Mouse (Mus musculus) spleen, adult 12 weeks (tissue): ENCODE results near the gene Cited1.

Experiments used
- DNase-seq: peaks from one replicate; pipeline ENCODE4 v3.0.0; 2022; ENCODE audit warnings: low spot score

The Cited1 gene

GRCm38 (mm10) chrX:102251937-102252860, at the start of gene Cited1:
Gene Cited1, minus strand, starts transcription at chrX:102252181.
- DNase-seq = peak; percentile 1

- DNase-seq = no peak
Observed at GRCm38 (mm10) chrX:102284889-102285288, 32.9 kb upstream of the Cited1 start.

GRCm38 (mm10) chrX:102262620-102263345, 10.8 kb upstream of the Cited1 start:
- DNase-seq = no peak

GRCm38 (mm10) chrX:102259772-102260171, 7.8 kb upstream of the Cited1 start:
- no peak for DNase-seq

GRCm38 (mm10) chrX:102253892-102254291, 1.9 kb upstream of the Cited1 start:
- no peak for DNase-seq

GRCm38 (mm10) chrX:102251221-102251936, 602 bp downstream of the Cited1 start:
- no peak for DNase-seq

- DNase-seq = no peak
Observed at GRCm38 (mm10) chrX:102250891-102251170, 1.1 kb downstream of the Cited1 start.

- DNase-seq = no peak
Observed at GRCm38 (mm10) chrX:102250150-102250890, 1.7 kb downstream of the Cited1 start.

- DNase-seq = no peak
Observed at GRCm38 (mm10) chrX:102244334-102244733, 7.6 kb downstream of the Cited1 start.

GRCm38 (mm10) chrX:102219126-102219525, 32.9 kb downstream of the Cited1 start:
- DNase-seq = peak; percentile 4

GRCm38 (mm10) chrX:102215356-102215755, 36.6 kb downstream of the Cited1 start:
- DNase-seq = peak; percentile 7
